Mouse (Mus musculus) frontal cortex, postnatal 36 days (tissue): ENCODE results near the gene Slc22a2.
A peak's percentile ranks its signal among the peaks of the same experiment; 100 is the strongest.
"Not testable (repeated sequence)": the region's sequence is repeated elsewhere in the genome, so short reads cannot be mapped to it uniquely, and the experiment has no call there.

Experiments
- DNase-seq, 2 experiments: peaks; one replicate each; pipeline ENCODE4 v3.0.0; 2022; ENCODE audit warnings: low spot score in 2 of 2

The Slc22a2 gene

DNA sequence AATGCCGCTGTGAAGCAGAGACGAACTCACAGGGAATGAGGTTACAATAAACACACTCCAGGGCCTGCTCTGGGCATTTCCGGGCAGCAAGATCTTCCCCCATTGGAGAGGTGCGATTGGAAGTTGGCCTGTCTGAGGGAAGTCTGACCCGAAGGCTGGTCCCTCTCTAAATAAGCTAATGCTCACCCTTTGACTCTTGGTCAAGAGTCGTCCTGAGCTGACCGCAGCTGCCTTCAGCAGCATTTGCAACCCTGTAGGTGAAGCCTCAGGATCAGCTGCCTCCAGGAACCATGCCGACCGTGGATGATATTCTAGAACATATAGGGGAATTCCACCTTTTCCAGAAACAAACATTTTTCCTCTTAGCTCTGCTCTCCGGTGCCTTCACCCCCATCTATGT lies at the start of gene Slc22a2:
Gene Slc22a2 (plus strand): TSS at position 142 of the 400 bp plus-strand sequence.
- DNase-seq: no peak

DNA sequence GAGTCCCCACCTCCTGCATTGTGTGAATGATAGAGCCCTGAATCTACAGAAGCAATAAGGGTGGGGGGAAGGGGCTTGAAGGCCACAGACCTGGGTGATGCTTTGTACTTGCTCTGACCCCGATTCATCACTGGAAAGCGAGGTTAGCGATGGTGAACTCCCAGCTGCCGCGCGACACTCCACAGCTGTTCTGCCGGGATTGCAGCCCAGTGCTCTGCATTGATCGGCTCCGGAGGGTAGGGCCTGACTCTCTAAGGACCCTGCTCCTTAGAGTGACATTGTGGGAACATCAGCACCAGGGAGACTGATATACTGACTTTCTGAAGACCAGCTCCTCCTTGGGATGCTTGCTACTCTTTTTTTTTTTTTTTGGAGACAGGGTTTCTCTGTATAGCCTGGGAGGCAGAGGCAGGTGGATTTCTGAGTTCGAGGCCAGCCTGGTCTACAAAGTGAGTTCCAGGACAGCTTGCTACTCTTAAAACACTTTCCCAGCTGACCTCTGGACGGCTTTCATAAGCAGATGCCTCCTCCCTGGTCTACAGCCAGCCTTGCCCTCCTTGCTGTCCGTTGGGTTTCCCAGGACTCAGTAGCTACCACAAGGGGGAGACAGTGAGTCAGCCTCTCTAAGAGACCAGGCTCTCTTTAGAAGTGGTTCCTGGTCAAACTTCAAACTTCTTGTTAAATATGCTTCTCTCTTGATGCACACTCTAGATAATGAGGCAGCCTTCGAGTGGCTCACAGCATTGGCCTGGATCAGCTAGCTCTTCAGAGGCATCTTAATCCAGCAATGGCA lies 49.4 kb upstream of the Slc22a2 start:
- peak; percentile 36 to 75 for DNase-seq

DNA sequence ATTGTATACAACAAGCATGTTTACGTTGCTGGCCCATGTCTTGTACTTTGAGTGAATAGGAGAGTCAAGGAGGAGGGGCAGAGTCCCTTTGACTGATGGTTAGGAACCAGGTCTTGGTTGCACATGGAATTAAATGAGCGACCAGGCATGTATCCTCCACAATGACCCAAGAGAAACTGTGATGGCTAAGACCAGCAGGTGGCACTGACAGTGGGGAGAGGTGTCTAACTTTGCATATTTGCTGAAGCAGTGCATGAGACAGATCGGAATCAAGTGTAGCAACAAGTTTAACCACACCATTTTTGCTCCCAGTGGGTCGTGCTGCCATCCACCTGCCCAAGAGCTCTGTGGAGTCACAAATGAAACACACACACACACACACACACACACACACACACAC lies 21.7 kb upstream of the Slc22a2 start:
- DNase-seq: no peak

DNA sequence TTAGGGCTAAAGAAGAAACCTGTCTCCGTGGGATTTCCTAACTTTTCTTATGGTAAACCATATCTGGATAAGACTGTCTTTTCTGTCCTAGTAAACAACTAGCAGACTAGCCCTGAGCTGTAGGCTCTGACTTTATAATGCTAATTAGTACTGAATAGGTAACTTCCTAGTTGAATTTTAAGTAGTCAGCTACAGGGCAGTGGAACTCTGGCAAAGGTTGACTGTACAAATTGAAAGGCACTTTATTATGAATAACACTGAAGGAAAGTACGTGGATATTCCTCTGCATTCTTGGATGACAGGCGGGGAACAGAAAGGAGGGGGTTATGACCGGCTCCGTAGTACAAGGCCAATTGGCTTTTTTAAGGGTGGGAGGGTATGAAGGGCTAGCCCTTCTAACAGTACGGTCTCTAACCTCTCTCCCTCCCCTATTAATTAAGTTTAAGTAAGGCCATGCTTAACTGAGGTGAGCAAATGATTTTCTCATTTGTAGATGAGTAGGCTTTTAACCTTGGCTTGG lies 19.4 kb upstream of the Slc22a2 start:
- not testable (repeated sequence) for DNase-seq

DNA sequence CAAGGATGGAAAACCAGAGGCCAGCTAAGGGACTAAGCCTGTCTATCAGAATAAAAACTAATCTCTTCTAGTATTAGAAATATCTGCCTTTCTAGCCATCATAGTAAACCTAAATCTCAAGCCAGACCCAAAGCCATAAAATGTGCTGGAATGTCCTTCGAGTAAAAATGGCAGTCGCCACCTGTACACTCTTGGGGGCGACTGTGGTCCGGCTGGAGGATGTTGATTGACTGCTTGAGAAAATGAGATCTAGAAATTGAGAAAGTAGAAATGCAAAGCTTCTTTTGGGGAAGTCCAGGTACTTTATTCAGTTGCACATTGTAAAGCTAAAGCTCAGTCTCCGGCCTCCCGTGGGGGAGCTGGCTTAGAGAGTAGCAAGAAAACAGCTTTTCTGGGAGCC lies 18.5 kb upstream of the Slc22a2 start:
- no peak for DNase-seq

DNA sequence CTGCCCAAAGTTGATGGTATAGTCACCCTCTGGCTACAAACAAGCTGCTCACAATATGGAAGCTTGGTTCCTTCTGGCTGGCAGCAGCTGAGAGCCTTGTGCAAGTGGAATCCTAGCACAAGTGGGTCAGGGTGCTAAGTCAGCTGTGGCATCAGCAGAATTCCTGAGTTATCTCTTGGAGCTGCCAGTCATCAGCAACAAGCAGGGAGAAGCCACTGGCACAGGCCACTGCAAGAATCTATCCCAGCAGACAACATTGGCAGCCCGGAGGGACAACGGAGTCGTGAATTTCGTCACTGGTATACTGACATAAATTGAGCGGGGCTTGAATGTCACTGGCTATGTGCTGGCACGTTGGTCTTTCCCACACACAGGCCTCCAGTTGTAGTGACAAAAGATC lies 12.6 kb upstream of the Slc22a2 start:
- no peak for DNase-seq

DNA sequence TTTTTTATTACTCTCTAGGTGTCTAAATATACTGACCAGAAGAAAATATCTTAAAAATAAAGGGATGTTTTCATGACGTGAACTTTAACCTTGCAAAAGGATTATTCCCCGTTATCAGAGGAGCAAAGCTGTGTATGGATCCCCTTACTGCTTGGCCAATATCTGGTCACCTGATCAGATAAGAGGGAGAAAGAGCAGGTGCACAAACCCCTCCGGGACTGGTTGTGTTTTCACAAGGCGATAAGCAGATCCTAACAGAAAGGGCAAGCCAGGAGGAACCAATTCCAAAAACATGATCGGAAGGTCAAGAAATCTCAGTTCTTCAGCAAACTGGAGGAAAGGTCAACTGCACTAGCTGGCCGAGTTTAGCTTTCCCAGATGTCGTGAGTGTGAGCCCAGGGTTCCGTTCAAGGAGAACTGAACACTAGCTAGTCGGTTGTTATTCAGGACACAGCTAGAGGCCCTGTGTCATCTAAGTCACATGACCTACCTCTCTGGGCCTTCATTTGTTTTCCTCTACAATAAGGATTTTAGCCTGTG lies 11.9 kb upstream of the Slc22a2 start:
- DNase-seq: no peak

DNA sequence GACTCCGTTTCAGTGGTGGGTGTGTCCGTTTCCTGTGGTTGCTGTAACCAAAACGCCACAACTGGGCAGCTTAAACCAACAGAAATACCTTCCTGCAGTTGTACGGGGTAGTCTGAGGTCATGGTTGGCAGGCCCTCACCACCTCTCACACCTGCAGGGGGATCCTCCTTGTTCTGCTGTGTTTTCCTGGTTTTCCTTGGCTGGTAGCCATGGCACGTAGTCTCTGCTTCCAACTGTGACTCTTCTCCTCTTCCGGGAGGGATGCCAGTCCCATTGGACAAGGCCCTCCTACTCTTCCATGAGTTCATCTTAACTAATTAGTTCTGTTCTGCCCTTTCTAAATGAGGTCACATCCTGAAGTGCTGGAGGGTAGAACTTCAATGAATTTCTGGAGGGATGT lies 8.5 kb upstream of the Slc22a2 start:
- no peak for DNase-seq

DNA sequence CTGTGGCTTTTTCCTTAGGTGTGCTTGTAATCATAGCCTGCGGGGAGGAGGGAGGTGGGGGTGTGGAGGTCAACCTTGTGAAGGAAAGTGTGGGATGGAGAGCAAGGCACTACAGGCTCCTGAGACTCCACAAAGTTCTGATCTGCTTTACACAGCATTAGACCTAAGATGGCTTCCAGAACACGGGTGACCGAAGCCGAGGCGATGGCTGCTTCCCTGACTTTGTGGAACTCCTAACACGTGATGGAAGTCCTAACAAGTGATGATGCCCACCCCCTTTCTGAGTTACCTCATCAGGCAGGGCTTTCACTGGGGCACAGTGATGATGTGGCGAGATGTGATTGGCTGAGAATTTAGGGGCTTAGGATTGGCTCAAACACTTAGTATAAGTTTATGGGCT lies 6.8 kb upstream of the Slc22a2 start:
- no peak for DNase-seq

DNA sequence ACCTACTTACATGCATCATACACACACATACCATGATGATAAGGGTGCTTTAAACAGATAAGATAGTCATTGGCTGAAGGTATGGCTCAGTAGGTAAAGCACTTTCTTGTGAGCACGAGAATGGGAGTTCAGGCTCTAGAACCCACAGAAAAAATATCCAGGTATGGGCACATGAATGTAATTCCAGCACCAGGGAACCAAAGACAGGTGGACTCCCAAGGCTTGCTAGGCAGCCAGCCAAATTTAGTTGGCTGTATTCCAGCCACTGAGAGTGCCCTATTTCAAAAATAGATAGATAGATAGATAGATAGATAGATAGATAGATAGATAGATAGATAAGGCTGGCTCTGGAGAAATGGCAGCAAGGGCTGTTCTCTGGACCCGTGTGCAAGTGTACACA lies 1.4 kb downstream of the Slc22a2 start:
- DNase-seq: no peak

DNA sequence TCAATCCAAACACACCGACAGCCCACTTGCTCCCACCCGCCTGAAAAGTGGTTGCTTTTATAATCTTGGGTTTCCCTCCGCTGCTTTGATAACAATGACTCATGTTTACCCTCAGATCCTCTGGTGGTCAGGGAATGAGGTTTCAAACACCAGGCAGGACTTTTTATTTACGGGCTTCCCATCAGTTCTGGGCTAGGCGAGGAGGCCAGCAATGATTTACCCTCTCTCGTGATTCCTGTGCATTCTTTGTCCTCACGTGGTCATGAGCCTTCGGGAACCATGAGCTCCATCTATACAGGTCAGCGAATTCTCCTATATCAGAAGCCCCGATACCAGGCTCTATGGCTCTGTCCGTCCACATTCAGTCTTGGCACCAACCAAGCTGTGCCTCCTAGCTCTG lies 3.0 kb downstream of the Slc22a2 start:
- no peak for DNase-seq

DNA sequence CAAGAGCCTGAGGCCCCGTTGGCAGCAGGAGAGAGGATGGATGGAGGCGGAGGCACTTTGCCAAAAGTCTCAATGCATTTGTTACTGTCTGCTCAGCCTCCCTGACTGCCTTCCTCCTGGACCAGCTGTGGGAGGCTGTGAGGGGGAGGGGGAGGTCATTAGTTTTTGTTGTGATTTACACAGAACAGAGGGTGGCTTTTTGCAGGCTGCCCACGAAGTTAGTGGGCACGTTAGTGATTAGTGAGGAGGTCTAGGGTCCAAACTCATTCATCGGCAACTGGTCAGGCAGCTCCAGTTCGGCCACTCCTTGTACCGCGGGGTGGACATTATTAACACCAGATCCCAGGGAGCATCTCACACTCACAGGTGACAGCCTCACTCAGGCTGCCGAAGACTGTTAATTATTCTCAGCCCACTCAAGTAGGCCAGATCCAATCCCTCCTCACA lies 4.9 kb downstream of the Slc22a2 start:
- peak; percentile 8 for DNase-seq

DNA sequence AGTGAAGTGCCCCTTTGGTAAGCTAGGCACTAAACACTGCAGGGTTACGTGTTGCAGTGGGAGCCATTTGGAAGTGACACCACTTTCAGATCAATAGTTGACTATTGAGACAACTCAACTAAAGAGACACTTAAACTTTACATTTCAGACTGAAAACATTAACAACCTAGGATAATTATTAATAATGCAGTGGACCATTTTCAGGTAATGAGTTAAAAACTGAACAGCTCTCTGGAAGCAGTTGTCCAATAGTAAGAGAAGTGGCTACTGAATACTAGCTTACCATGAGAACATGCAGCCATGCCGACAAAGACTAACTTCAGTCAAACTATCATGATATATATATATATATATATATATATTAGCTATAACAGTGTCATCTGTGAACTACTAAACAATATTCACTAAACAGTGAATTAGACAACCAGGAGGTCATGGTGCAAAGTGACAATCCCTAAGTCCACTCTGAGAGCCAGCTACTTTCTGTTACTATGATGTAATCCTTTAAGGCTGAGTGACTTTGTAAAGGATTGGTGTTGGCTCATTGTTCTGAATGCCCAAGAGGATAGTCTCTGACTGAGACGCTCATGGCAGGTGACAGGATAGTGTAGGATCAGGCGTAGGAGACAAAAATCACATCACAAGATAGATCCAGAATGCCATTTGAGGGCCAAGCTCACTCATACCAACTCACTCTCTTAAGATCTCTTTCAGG lies 7.1 kb downstream of the Slc22a2 start:
- no peak for DNase-seq

DNA sequence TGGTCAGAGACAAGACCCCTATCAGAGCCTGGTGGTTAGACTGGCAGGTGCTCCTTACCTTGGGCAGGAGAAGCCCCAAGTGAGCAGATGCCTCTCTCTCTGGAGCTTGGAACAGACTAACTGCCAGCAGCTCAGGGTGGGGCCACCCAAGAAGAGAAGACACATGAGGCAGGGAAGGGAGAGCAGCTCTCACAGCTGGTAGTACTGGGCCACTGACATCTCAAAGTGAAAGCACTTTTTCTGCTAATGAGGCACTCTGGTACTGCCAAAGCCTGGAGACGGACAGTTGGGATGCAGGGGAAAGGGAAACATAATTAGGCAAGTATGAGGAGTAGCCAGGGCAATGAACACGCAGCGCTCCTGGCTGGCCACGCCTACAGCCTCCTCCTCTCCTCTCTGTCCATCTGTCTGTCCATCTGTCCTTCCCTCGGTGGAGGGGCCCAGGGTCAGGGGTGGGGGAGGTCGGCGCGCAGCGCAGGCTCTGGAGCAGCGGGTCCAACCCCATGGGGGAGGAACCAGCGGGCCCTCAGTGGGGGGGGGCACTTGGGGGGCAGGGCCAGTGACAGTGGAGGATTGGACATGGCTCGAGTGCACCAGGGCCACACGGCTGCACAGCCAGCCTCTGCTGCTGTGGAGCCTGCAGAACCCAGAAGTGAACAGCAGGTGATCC lies 12.0 kb downstream of the Slc22a2 start:
- DNase-seq: no peak

DNA sequence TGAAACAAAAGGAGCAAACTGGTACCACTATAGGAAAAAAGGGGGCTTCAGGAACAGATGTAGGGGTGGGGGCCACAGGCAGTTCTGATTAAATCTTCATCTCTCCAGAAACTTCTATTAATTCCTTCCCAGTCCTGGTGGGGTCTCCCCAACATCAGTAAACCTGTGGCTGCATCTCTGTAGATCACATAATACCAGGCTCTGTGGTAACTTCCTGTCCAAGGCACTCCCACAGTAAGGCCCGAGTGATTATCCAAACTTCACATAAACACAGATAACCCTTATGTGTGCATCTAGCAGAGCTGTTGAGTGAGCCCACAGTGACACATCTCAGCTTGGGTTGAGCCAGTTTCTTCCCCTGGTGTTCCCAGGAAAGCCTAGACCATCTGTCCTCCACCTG lies 22.7 kb downstream of the Slc22a2 start:
- no peak for DNase-seq

DNA sequence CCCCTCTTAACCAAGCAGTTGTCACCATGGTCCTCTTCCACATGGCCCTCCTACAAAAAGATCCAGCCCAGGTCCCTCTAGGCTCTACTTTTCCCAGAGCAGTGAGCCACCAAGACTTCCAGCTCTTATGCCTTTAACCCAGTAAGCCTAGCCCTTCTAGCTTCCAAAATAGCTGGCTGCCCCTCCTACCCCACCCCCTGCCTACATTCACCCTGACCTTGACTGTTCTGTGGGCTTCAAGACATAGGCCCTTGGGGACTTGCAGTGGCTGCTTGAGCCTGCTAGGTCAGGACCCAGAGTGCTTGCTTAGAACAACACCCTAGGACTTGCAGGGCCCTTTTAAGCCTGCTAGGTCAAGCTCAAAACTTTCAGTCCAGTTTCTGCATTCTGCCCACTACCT lies 23.3 kb downstream of the Slc22a2 start:
- DNase-seq: no peak

DNA sequence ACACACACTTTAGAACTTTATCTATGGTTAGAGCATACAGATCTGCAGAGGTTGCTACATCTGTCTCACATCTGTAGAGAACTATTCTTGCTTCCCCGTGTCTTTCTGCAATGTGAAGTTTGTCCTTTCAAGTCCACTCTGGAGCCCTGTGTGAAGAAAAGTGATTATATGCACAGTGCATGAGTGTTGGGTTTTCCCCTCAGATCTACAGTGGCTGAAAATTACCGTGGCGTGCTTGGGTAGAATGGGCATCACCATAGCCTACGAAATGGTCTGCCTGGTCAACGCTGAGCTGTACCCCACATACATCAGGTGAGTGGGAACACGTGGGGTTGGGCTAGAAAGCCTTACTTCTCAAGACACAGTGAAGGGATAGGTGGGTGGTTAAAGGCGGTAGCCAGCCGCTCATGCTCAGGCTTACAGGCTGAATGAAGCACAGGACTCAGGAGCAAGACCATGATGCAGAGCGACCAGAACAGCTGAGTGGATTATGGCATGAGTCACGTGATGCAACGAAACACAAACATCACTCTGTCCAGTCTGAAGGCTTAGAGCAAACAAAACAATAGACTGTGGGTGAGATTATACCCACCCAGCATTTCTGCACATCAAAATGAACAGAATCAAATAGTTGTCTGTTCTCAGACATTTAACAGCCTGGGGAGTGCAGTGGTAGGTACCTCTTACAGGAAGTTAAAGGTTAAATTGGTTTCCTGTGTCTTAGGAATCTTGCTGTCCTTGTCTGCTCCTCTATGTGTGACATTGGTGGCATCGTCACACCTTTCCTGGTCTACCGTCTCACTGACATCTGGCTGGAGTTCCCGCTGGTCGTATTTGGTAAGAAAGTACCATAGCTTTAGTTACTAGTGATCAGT lies 30.8 kb downstream of the Slc22a2 start:
- DNase-seq: no peak

DNA sequence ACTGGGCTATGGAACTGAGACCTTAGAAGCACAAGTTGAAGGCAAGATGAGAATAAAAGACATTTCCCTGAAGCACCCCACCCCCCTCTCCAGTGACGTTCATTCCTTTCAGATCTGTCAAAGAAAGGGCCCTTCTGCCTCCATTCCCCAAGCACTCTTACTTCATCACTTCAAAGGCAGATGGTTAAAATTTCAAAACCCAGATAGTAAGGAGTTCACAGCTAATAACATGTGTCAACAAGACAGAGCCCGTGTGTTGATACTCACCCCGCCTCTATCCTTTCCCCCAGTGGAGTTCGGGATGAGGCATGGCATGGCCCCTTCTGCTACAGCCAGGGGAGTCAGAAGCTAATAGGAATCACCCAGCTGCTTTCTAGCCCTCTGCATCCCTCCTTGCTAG lies 31.5 kb downstream of the Slc22a2 start:
- no peak for DNase-seq

DNA sequence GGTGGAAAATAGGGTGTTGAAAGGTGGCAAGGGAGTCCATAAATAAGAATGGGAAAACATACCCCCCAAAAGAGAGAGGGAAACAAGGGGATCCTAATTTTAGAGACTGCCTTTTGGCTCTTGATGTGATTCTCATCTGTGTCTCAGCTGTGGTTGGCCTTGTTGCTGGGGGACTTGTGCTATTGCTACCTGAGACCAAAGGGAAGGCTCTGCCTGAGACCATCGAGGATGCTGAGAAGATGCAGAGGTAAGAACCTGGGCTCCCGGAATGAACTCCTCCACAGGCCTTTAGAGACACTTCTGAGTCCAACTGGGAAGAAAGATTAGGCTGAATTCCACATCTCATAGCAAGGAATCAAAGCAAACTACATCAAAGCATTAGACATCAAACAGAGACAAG lies 35.7 kb downstream of the Slc22a2 start:
- DNase-seq: no peak

DNA sequence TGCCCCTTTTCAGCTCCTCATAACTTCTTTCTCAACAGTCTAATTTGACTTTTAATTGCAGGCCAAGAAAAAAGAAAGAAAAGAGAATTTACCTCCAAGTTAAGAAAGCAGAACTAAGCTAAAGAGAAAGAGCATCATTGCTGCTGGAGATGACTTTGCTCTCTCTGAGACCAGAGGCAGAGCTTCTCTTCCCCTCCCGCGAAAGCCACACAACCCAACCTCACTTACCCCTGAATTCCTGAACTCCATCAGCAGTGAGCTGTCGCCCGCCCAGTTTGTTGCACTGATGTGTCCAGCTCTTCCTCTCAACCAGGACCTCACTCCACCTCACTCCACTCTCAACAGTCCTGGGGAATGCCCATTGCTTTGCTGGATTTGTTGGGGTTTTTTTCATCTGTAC lies 44.1 kb downstream of the Slc22a2 start:
- DNase-seq: no peak
